ENCODE assay signal across 8 mouse cellular contexts in genomic region chr10:89327004-89327511, GRCm38 (mm10). TPM values are rescaled to one million over a fixed set of nuclear protein-coding genes. Genes with fewer than 3 reads are reported as not detected.
DNase-seq lines count a peak whose midpoint lies in the region; ATAC-seq and TF ChIP-seq lines count a peak whose summit lies in the region.

No protein-coding gene starts in this region.

- peak; percentile 56 for TF ChIP-seq CTCF in G1E (IDR thresholded peaks at IDR 0.05; ENCODE audit: low read depth, low read length)
- TF ChIP-seq CTCF in layer of hippocampus, adult 2 months (conservative IDR thresholded peaks at IDR 0.05): peak; percentile 98

- ATAC-seq in G1E (ENCODE audit: extremely low read depth, insufficient number of reproducible peaks, low FRiP score, poor library complexity, severe bottlenecking): no peak
- 0 out of 2 replicates have a peak, but pooled peaks have one; percentile 46 for ATAC-seq in erythroid progenitor cell, adult 5-6 weeks (replicated peaks; ENCODE audit: low FRiP score, poor library complexity, severe bottlenecking)

- no peak overlapping the region for H3K27ac ChIP-seq in hindbrain, embryonic 10.5 days
- no peak overlapping the region for H3K27ac ChIP-seq in layer of hippocampus, adult 2 months

- H3K9me3 ChIP-seq in G1E (replicated peaks): peaks cover 5% of the 10 kb centered on the region; the same call in 1 of the 2 replicates
- H3K9me3 ChIP-seq in hindbrain, embryonic 10.5 days: no peaks in the 10 kb centered on the region

- DNase-seq in G1E (ENCODE audit: low spot score): peak; percentile 4
- DNase-seq in brain, embryonic 18.5 days (ENCODE audit: low read depth, low spot score): peak; percentile 64
- peak; percentile 75 for DNase-seq in hindbrain, embryonic 10.5 days (ENCODE audit: low spot score)
- peak; percentile 68 to 85 for DNase-seq in layer of hippocampus, adult 2 months (ENCODE audit: low spot score in 2 of 2)
- peak; percentile 68 for DNase-seq in lung, postnatal 10 days
- DNase-seq in retina, adult 2 months (ENCODE audit: low read depth, low spot score): peak; percentile 20
- peak; percentile 38 to 39 for DNase-seq in urinary bladder, adult 18-20 months (ENCODE audit: low spot score in 2 of 2)

- H3K4me3 ChIP-seq in G1E (ENCODE audit: low read depth, low read length): no peak overlapping the region
- no peak overlapping the region for H3K4me3 ChIP-seq in hindbrain, embryonic 10.5 days
- no peak overlapping the region for H3K4me3 ChIP-seq in layer of hippocampus, adult 2 months

- whole genome bisulfite sequencing in hindbrain, embryonic 10.5 days: 25% methylated on average over 15 of the region's 15 CpGs

- H3K36me3 ChIP-seq in G1E (replicated peaks): no peaks in the 10 kb centered on the region
- H3K36me3 ChIP-seq in hindbrain, embryonic 10.5 days: no peaks in the 10 kb centered on the region

- H3K4me1 ChIP-seq in G1E (ENCODE audit: insufficient read depth, low read depth, low read length): no peaks in the 10 kb centered on the region
- peaks cover 4% of the 10 kb centered on the region; the same call in 1 of the 2 replicates for H3K4me1 ChIP-seq in hindbrain, embryonic 10.5 days (replicated peaks)

- H3K27me3 ChIP-seq in G1E (ENCODE audit: insufficient read depth, low read length): no peaks in the 10 kb centered on the region
- peaks cover 3% of the 10 kb centered on the region; the same call in 1 of the 2 replicates for H3K27me3 ChIP-seq in hindbrain, embryonic 10.5 days (ENCODE audit: insufficient read depth, poor library complexity, severe bottlenecking)

RNA-seq across cellular contexts. Expression of gene Ano4, which starts 17.5 kb away (rescaled TPM):
- not detected in 2 replicates for total RNA-seq in G1E (2014; fragmentation: Nextera tagmentation)
- total RNA-seq in G1E (2017): 0.33 TPM in 1 of 2 replicates, not detected in the other
- polyA plus RNA-seq in G1E (2012): not detected in 2 replicates
- not detected in 2 replicates for total RNA-seq in erythroid progenitor cell, adult 5-6 weeks (2015; ENCODE audit: low replicate concordance)
- not detected in 2 replicates for total RNA-seq in erythroid progenitor cell, adult 5-6 weeks (2017; ENCODE audit: low replicate concordance)
- polyA plus RNA-seq in hindbrain, embryonic 10.5 days (2016; fragmentation: Nextera tagmentation; extraction: Ambion mirVana): 0.50 and 1.7 TPM in 2 replicates
- 10 to 100 TPM; 17.5 to 19.7 TPM for total RNA-seq in layer of hippocampus, adult 2 months (2021)

Comparison
In these comparisons a context has a peak if more than half of its experiments do, and no peak if none do; other contexts are left out.
1. DNase-seq: peak in every context shown above with its lines; median percentile 76 in layer of hippocampus, adult 2 months; 75 in hindbrain, embryonic 10.5 days; 68 in lung, postnatal 10 days; 64 in brain, embryonic 18.5 days; 38 in urinary bladder, adult 18-20 months; 20 in retina, adult 2 months; 4 in G1E.
2. RNA of gene Ano4, which starts 17.5 kb away (total RNA-seq): 17.5 to 19.7 TPM in layer of hippocampus, adult 2 months; 0.33 TPM in G1E and not detected in erythroid progenitor cell, adult 5-6 weeks; every median in the first group is over 10 times any median in the second.